Mouse (Mus musculus): Measurements from ENCODE around the gene Ano6. TPM values are rescaled to one million over a fixed set of nuclear protein-coding genes. Genes with fewer than 3 reads are reported as not detected.

Gene Ano6
- polyA plus RNA-seq, 1 experiment from 2014 or later, result 54.2 TPM

DNA sequence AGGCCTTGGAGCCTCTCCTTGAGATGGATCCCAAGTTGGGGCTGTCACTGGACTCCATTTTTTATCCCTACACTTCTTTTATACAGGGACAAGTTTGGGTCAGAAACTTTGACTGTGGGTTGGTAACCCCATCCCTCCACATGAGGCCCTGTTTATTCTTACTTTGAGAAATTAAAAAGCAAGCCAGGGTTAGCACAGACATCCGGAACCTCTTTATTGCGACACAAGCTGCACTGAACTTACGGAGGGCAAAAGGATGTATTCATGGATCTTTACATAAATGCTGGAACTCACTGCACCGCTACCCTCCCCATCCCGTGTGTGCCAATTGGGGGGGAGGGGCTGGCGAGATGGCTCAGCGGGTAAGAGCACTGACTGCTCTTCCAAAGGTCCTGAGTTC is 105.1 kb downstream of the Ano6 start:
- Histone ChIP-seq H3K27ac (no peak overlapping the region), H3K36me3 (peaks cover 13% of the 10 kb centered on the region), H3K4me3 (no peak overlapping the region), H3K4me2 (replicated peaks) (no peak overlapping the region), H3K4me1 (peaks cover 31% of the 10 kb centered on the region), H3K9me3 (no peaks in the 10 kb centered on the region), H3K27me3 (no peaks in the 10 kb centered on the region), H3K9ac (no peak overlapping the region)
- 95% methylated on average over 7 of the region's 7 CpGs for WGBS
- ATAC-seq (ENCODE audit: low FRiP score, low read depth), result no peak

DNA sequence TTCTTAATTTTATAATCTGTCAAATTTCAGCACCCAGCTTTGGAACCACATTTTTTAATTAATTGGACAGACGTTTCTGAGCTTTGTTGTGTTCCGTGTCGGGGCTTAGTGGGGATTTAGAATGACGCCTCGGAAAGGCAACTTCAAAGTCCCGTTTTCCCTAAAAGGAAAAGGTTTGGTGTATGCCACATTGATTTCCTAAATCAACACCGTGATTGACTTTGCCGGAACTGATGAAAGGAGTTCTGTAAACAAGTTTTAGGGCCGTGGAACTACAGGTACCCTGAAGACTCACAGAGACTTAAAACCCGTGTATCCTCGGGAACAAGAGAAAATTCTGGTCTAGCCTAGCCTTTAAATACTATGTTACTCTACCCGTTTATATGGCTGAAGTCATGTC is 107.0 kb downstream of the Ano6 start:
- Histone ChIP-seq H3K27me3 (no peaks in the 10 kb centered on the region), H3K36me3 (peaks cover 13% of the 10 kb centered on the region), H3K9me3 (no peaks in the 10 kb centered on the region), H3K9ac (no peak overlapping the region), H3K4me3 (no peak overlapping the region), H3K4me1 (peaks cover 24% of the 10 kb centered on the region), H3K27ac (no peak overlapping the region), H3K4me2 (replicated peaks) (no peak overlapping the region)
- 56% methylated on average over 12 of the region's 12 CpGs for WGBS
- ATAC-seq (ENCODE audit: low FRiP score, low read depth), result no peak

DNA sequence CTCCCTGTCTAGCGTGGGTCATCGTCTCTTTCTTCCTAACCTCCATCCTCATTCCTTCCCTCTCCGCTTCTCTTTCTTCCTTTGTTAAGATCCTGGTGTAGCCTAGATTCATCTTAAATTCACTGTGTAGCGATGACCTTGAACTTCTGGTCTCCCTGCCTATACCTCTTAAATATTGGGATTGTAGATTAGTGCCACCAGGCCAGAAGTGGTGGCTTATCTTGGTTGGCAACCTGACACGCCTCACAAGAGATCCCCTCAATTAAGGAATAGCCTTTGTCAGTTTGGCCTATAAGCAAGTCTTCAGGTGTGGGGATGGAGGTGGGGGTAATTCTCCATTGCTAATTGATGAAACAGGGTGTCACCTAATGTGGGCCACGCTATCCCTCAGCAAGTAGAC is 107.8 kb downstream of the Ano6 start:
- ATAC-seq (ENCODE audit: low FRiP score, low read depth), result no peak
- H3K27me3 ChIP-seq, result no peaks in the 10 kb centered on the region
- H3K36me3 ChIP-seq, result peaks cover 13% of the 10 kb centered on the region
- no peak overlapping the region for H3K9ac ChIP-seq
- H3K4me3 ChIP-seq, result no peak overlapping the region
- WGBS, result 93% methylated on average over 6 of the region's 6 CpGs
- no peak overlapping the region for H3K27ac ChIP-seq
- no peak overlapping the region for H3K4me2 ChIP-seq (replicated peaks)
- H3K9me3 ChIP-seq, result no peaks in the 10 kb centered on the region
- peaks cover 18% of the 10 kb centered on the region for H3K4me1 ChIP-seq

DNA sequence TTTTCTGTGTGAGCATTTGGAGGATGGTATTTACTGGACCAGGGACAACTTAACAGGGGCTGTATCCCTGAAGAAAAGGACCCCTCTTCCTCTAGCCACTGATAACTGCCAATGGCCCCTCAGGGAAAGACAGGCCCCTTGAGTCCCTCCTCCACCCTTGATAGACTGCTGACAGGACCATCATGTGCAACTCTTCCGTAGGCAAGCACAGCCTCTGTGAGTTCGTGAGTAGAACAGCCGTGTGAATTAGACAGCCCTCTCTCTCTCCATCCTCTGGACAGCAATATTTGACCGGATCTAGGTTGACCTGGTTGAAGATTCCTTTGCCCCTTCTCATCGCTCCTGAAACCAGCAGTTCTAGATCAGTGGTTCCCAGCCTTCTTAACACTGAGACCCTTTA is 111.8 kb downstream of the Ano6 start:
- no peak overlapping the region for H3K4me2 ChIP-seq (replicated peaks)
- H3K4me3 ChIP-seq, result no peak overlapping the region
- H3K27me3 ChIP-seq, result no peaks in the 10 kb centered on the region
- WGBS, result 91% methylated on average over 5 of the region's 5 CpGs
- no peak overlapping the region for H3K9ac ChIP-seq
- ATAC-seq (ENCODE audit: low FRiP score, low read depth), result no peak
- peaks cover 7% of the 10 kb centered on the region for H3K36me3 ChIP-seq
- peaks cover 16% of the 10 kb centered on the region for H3K4me1 ChIP-seq
- no peaks in the 10 kb centered on the region for H3K9me3 ChIP-seq
- no peak overlapping the region for H3K27ac ChIP-seq

DNA sequence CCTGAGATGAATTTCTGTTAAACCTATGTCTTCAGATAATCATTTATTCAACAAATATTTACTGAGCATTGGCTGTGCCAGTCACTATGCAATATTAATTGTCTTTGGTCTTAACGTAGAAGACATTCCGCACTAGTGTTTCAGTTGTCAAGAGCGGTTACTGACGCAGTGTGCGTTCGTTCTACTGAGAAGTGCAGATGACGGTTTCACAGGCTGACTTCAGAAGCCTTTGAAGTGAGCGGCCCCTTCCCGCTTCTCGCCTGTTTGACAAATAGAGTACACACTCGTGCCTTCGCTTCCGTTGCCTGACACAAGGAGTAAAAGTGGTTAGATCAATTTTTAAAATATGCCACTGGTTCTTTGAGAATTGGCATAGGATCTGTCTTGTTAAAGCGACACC is 113.6 kb downstream of the Ano6 start:
- Histone ChIP-seq H3K27ac (no peak overlapping the region), H3K27me3 (no peaks in the 10 kb centered on the region), H3K4me1 (peaks cover 16% of the 10 kb centered on the region), H3K4me3 (no peak overlapping the region), H3K4me2 (replicated peaks) (no peak overlapping the region), H3K9ac (no peak overlapping the region), H3K36me3 (no peaks in the 10 kb centered on the region; the same call in 1 of the 2 replicates), H3K9me3 (no peaks in the 10 kb centered on the region)
- 52% methylated on average over 14 of the region's 14 CpGs for whole genome bisulfite sequencing
- no peak for ATAC-seq (ENCODE audit: low FRiP score, low read depth)

DNA sequence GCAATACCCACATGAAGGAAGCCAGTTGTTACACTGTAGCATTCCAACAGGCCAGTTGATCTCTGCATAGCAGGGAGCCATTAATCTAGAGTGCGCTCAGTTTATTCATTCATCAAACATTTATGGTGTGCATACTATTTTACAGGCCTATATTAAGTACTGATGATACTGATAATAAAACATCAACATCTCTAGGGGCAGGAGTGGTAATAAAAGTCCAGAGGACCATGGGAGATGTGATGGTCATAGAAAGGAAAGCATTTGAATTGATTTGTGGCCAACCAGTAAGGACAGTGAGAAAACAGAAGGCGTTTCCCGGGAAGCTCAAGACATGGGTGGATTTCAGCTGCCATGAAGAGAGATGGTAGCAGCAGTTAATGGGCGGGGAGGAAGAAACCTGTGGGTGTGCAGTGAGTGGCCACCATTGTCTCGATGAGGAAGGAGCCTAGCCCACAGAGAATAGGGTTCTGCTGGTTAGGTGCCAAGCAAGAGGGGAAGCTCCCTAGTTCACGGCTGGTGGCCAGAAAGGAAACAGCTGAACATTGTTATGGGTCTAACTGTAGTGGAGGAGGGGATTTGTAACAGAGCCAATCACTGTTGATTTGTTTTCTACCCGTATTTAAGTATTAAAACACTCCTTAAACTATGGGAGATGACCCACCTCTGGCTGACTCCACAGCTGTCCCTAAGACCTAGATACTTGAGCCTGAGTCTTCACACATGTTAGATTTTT is 115.5 kb downstream of the Ano6 start:
- no peak overlapping the region for H3K4me2 ChIP-seq (replicated peaks)
- no peaks in the 10 kb centered on the region for H3K27me3 ChIP-seq
- H3K4me1 ChIP-seq, result peaks cover 16% of the 10 kb centered on the region
- no peak overlapping the region for H3K4me3 ChIP-seq
- ATAC-seq (ENCODE audit: low FRiP score, low read depth), result no peak
- no peaks in the 10 kb centered on the region for H3K9me3 ChIP-seq
- H3K36me3 ChIP-seq, result no peaks in the 10 kb centered on the region; the same call in 1 of the 2 replicates
- 65% methylated on average over 7 of the region's 7 CpGs for WGBS
- H3K27ac ChIP-seq, result no peak overlapping the region
- no peak overlapping the region for H3K9ac ChIP-seq

DNA sequence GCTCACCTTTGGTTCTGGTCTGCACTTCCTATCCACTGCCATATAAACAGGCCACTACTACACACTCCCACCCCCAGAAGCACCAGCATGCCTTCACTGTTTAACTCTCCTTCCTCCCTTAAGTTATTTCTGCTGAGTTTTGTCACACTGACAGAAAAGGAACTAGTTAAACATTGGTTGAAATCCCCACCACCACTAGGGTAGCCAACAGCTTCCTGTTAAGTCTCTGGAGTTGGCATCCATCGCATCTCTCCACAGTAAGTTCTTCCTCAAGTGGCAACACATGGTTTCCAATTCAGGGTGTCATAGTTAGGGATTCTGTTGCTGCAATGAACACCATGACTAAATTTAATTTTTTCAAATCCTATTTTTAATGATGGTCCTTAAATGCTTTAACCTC is 116.2 kb downstream of the Ano6 start:
- no peak overlapping the region for H3K4me3 ChIP-seq
- H3K4me2 ChIP-seq (replicated peaks), result no peak overlapping the region
- no peaks in the 10 kb centered on the region for H3K27me3 ChIP-seq
- peaks cover 16% of the 10 kb centered on the region for H3K4me1 ChIP-seq
- H3K9me3 ChIP-seq, result no peaks in the 10 kb centered on the region
- no peak for ATAC-seq (ENCODE audit: low FRiP score, low read depth)
- H3K36me3 ChIP-seq, result no peaks in the 10 kb centered on the region; the same call in 1 of the 2 replicates
- WGBS, result 90% methylated on average over 1 of the region's 1 CpGs
- no peak overlapping the region for H3K27ac ChIP-seq
- no peak overlapping the region for H3K9ac ChIP-seq

DNA sequence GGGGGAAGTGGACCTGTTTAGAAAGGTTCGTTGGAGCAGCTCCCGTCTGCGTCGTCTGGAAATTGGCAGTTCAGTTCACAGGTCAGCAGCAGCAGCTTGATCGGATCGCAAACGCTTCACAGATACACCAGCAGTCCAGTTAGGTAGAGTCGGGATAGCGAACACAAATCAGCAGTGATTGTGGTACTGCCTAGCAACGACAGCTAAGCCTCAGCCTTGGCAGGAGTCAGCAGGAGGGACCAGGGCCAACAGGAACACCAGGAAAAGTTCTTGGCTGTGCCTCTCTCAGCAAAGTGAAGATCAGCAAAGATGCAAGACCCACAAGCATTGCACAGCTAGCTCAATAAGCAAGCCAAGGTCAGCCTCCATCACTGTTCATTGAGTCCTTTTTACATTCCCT is 116.7 kb downstream of the Ano6 start:
- no peak overlapping the region for H3K4me3 ChIP-seq
- H3K36me3 ChIP-seq, result peaks cover 2% of the 10 kb centered on the region
- H3K9ac ChIP-seq, result no peak overlapping the region
- peaks cover 16% of the 10 kb centered on the region for H3K4me1 ChIP-seq
- H3K9me3 ChIP-seq, result no peaks in the 10 kb centered on the region
- 69% methylated on average over 10 of the region's 10 CpGs for WGBS
- ATAC-seq (ENCODE audit: low FRiP score, low read depth), result no peak
- H3K4me2 ChIP-seq (replicated peaks), result no peak overlapping the region
- no peak overlapping the region for H3K27ac ChIP-seq
- no peaks in the 10 kb centered on the region for H3K27me3 ChIP-seq

DNA sequence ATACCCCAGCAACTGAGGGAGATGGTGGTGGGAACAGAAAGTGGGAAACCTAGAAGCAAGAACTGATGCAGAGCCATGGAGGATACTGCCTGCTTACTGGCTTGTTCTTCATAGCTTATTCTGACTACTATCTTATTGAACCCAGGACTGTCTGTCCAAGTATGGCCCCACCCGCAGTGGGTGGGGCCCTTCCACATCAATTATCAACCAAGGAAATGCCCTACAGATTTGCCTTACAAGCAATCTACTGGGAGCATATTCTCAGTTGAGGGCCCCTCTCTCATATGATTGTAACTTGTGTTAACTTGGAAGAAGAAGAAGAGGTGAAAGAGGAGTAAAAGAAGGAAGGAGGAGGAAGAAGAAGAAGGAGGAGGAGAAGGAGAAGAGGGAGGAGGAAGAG is 117.3 kb downstream of the Ano6 start:
- 94% methylated on average over 1 of the region's 1 CpGs for WGBS
- no peak overlapping the region for H3K9ac ChIP-seq
- no peak for ATAC-seq (ENCODE audit: low FRiP score, low read depth)
- peaks cover 6% of the 10 kb centered on the region for H3K36me3 ChIP-seq
- no peak overlapping the region for H3K4me3 ChIP-seq
- H3K9me3 ChIP-seq, result no peaks in the 10 kb centered on the region
- H3K4me2 ChIP-seq (replicated peaks), result no peak overlapping the region
- H3K27ac ChIP-seq, result no peak overlapping the region
- peaks cover 16% of the 10 kb centered on the region for H3K4me1 ChIP-seq
- no peaks in the 10 kb centered on the region for H3K27me3 ChIP-seq

DNA sequence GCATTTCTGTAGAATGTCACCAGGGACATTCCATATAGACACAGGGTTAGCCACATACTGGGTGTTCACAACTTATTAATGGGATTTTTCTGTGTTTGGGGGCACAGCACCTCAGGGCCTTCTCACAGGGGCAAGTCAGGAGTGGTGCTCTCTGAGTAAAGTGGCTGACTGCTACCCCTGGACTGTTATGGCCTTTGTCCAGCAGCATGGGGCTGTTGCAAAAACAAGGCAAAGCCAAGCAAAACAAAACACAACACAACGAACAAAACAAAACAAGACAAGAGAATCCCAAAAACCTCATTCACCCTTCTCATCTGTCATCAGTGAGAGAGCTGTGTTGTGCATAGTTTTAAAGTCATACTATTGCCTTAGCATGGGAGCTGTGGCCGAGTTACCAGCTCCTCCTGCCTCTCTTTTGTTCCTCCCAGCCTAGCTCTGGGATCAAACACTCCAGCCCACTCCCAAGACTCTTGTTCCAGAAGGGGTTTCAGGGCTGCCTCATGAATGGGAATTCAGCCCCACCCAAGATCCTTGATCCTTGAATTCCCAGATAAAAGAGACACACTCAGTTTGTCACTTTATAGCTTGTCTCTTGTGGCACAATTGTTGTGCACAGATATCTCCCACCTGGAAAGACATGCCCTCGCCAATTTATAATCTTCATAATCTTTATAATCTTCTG is 119.6 kb downstream of the Ano6 start:
- Histone ChIP-seq H3K4me1 (peaks cover 16% of the 10 kb centered on the region), H3K27me3 (no peaks in the 10 kb centered on the region), H3K36me3 (peaks cover 26% of the 10 kb centered on the region), H3K4me2 (replicated peaks) (no peak overlapping the region), H3K4me3 (no peak overlapping the region), H3K9ac (no peak overlapping the region), H3K9me3 (no peaks in the 10 kb centered on the region), H3K27ac (no peak overlapping the region)
- 78% methylated on average over 3 of the region's 3 CpGs for WGBS
- ATAC-seq (ENCODE audit: low FRiP score, low read depth), result no peak

DNA sequence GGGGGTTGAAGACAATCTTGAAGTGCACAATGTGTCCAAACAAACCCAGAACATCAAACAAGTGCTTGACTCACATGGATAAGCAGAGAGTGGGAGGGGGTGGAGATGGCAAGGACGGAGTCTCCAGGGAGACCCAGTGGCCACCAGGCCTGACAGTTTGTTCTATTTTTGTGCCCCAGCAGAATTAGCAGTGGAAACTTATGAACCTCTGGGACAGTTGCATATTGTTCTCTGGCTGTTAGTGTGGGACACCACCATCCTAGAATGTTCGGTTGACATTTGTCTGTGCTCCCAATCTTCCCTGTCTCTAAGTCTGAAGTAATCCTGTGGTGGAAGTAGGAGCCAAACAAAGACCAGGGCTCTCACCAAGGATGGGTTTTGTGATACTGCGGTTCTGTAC is 124.3 kb downstream of the Ano6 start:
- H3K4me3 ChIP-seq, result no peak overlapping the region
- H3K4me1 ChIP-seq, result no peaks in the 10 kb centered on the region
- no peak for ATAC-seq (ENCODE audit: low FRiP score, low read depth)
- H3K27ac ChIP-seq, result no peak overlapping the region
- 88% methylated on average over 3 of the region's 3 CpGs for WGBS
- no peaks in the 10 kb centered on the region for H3K9me3 ChIP-seq
- H3K9ac ChIP-seq, result no peak overlapping the region
- no peak overlapping the region for H3K4me2 ChIP-seq (replicated peaks)
- no peaks in the 10 kb centered on the region for H3K27me3 ChIP-seq
- H3K36me3 ChIP-seq, result peaks cover 61% of the 10 kb centered on the region

DNA sequence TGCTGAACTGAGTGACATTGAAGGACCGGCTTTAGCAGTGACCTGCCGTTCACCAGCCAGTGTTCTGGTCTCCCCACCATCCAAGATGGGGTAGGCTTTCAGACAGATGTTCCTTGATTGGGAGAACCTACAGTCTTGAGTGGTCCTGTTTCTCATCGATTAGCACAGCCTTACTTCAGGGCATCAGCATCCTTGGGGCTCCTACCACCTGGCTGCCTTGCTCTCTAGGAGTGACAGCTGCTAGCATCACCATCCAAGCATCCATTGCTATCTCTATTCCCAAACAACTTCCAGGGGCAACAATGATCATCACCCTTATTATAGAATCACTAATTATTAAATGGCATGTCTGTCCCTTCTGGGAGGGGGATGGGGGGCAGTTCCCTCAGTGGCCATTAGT is 124.8 kb downstream of the Ano6 start:
- Histone ChIP-seq H3K4me1 (no peaks in the 10 kb centered on the region), H3K4me3 (no peak overlapping the region), H3K36me3 (peaks cover 65% of the 10 kb centered on the region), H3K27me3 (no peaks in the 10 kb centered on the region), H3K9me3 (no peaks in the 10 kb centered on the region), H3K27ac (no peak overlapping the region), H3K4me2 (replicated peaks) (no peak overlapping the region), H3K9ac (no peak overlapping the region)
- ATAC-seq (ENCODE audit: low FRiP score, low read depth), result no peak
- 92% methylated on average over 3 of the region's 3 CpGs for WGBS

DNA sequence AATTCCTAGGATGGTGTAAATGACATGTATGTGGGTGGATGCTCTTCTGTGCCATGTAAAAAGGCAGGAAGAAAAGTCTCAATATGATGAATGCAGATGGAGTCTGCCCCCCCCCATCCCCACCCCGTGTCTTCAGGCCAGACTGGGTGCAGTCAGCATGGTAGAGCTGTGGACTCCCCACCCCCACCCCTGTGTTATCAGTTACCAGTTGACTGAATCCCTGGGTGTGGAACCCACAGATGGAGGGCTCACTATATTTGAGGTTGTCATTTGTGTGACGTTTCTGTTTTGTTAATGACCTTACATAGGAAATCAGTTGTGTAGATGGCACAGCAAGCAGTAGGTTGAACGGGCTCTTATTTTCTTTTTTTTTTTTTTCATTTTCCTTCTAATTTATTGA is 126.7 kb downstream of the Ano6 start:
- H3K27me3 ChIP-seq, result no peaks in the 10 kb centered on the region

More for the DNA sequence above, 126.7 kb downstream of the Ano6 start:
- 95% methylated on average over 3 of the region's 3 CpGs for WGBS
- Histone ChIP-seq H3K36me3 (peaks cover 73% of the 10 kb centered on the region), H3K27ac (no peak overlapping the region), H3K4me2 (replicated peaks) (no peak overlapping the region), H3K4me3 (no peak overlapping the region), H3K9me3 (no peaks in the 10 kb centered on the region), H3K9ac (no peak overlapping the region), H3K4me1 (no peaks in the 10 kb centered on the region)
- no peak for ATAC-seq (ENCODE audit: low FRiP score, low read depth)

Data from limb, embryonic 13.5 days (tissue).